In the genomic region with DNA sequence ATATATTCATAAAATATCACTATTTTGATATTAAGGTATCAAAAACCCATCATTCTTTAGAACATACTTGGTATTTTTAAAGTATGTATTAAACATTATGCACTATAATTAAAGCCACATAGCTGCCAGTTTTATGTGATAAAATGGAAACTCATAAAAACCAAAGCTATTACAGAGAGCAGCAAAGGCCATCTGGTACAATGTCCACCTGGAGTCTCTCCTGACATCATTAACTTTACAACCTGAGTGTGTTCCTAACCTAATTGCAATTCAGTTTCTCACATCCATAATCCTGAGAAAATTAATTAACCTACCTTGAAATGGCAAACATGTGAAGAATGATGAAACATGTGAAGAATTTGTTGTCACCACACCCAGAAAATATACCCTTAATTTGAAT, we compare ENCODE assay signal across 31 mouse cellular contexts.
"Had no signal": no experiment of that assay in that cellular context is flagged by ENCODE, and none has a peak within 500 bp of the region (broad histone marks: within the 10 kb centered on the region; RNA-seq: fewer than 3 reads in every experiment).

No protein-coding gene starts in this region.

- H3K36me3 ChIP-seq: limb, embryonic 10.5 days; limb, embryonic 12.5 days; limb, embryonic 13.5 days; limb, embryonic 15.5 days; liver, embryonic 12.5 days; liver, embryonic 13.5 days; liver, embryonic 15.5 days; lung, embryonic 15.5 days; midbrain, embryonic 10.5 days; midbrain, embryonic 12.5 days; midbrain, embryonic 13.5 days; midbrain, embryonic 15.5 days had no signal

- H3K9me3 ChIP-seq: limb, embryonic 10.5 days; limb, embryonic 12.5 days; limb, embryonic 13.5 days; limb, embryonic 15.5 days; liver, embryonic 12.5 days; liver, embryonic 13.5 days; liver, embryonic 15.5 days; lung, embryonic 15.5 days; megakaryocyte, embryonic 14.5 days; midbrain, embryonic 10.5 days; midbrain, embryonic 12.5 days; midbrain, embryonic 13.5 days; midbrain, embryonic 15.5 days had no signal

- H3K9ac ChIP-seq: limb, embryonic 12.5 days; limb, embryonic 13.5 days; limb, embryonic 15.5 days; liver, embryonic 12.5 days; liver, embryonic 13.5 days; liver, embryonic 14.5 days; liver, embryonic 15.5 days; liver, postnatal 0 days; lung, embryonic 14.5 days; lung, embryonic 15.5 days; midbrain, embryonic 12.5 days; midbrain, embryonic 13.5 days; midbrain, embryonic 15.5 days had no signal

- H3K4me3 ChIP-seq: limb, embryonic 10.5 days; limb, embryonic 12.5 days; limb, embryonic 13.5 days; limb, embryonic 15.5 days; liver, embryonic 12.5 days; liver, embryonic 13.5 days; liver, embryonic 15.5 days; lung, embryonic 15.5 days; megakaryocyte, embryonic 14.5 days; midbrain, embryonic 10.5 days; midbrain, embryonic 12.5 days; midbrain, embryonic 13.5 days; midbrain, embryonic 15.5 days; myocyte had no signal

- H3K4me2 ChIP-seq: limb, embryonic 12.5 days; limb, embryonic 13.5 days; limb, embryonic 15.5 days; liver, embryonic 11.5 days; liver, embryonic 12.5 days; liver, embryonic 13.5 days; liver, embryonic 15.5 days; lung, embryonic 14.5 days; lung, embryonic 15.5 days; midbrain, embryonic 11.5 days; midbrain, embryonic 12.5 days; midbrain, embryonic 13.5 days; midbrain, embryonic 15.5 days had no signal

- H3K4me1 ChIP-seq: limb, embryonic 10.5 days; limb, embryonic 12.5 days; limb, embryonic 13.5 days; limb, embryonic 15.5 days; liver, embryonic 12.5 days; liver, embryonic 13.5 days; liver, embryonic 15.5 days; lung, embryonic 15.5 days; megakaryocyte, embryonic 14.5 days; midbrain, embryonic 10.5 days; midbrain, embryonic 12.5 days; midbrain, embryonic 13.5 days; midbrain, embryonic 15.5 days had no signal

- ATAC-seq: liver, embryonic 12.5 days; liver, postnatal 0 days; lung, postnatal 0 days; midbrain, embryonic 13.5 days; midbrain, embryonic 15.5 days; midbrain, embryonic 16.5 days had no signal

- DNase-seq: left cerebral cortex, postnatal 4 days; liver; liver, embryonic 13.5 days; liver, postnatal 0 days; lung, adult 18-20 months; lung, adult 2 months; lung, embryonic 14.5 days; lung, postnatal 10 days; lung, postnatal 14 days; lung, postnatal 36 days; lung, postnatal 4 days; midbrain, embryonic 14.5 days had no signal

- H3K27ac ChIP-seq: limb, embryonic 10.5 days; limb, embryonic 12.5 days; limb, embryonic 13.5 days; limb, embryonic 15.5 days; liver, embryonic 12.5 days; liver, embryonic 13.5 days; liver, embryonic 14.5 days; liver, embryonic 15.5 days; lung, embryonic 15.5 days; macrophage; midbrain, embryonic 10.5 days; midbrain, embryonic 12.5 days; midbrain, embryonic 13.5 days; midbrain, embryonic 15.5 days had no signal

- H3K27me3 ChIP-seq: limb, embryonic 12.5 days; limb, embryonic 13.5 days; limb, embryonic 15.5 days; liver, embryonic 12.5 days; liver, embryonic 13.5 days; liver, embryonic 15.5 days; lung, embryonic 15.5 days; megakaryocyte, embryonic 14.5 days; midbrain, embryonic 12.5 days; midbrain, embryonic 13.5 days; midbrain, embryonic 15.5 days had no signal
